Mouse (Mus musculus): ENCODE data around the gene Mrpl16. TPM values are rescaled to one million over a fixed set of nuclear protein-coding genes. Genes with fewer than 3 reads are reported as not detected.

The Mrpl16 gene
- polyA plus RNA-seq, 1 experiment from 2014 or later = 62.6 TPM

- Histone ChIP-seq H3K4me3 (no peak overlapping the region), H3K36me3 (no peaks in the 10 kb centered on the region), H3K9me3 (replicated peaks) (no peaks in the 10 kb centered on the region), H3K4me1 (no peaks in the 10 kb centered on the region), H3K27ac (no peak overlapping the region), H3K4me2 (no peak overlapping the region), H3K27me3 (replicated peaks) (no peaks in the 10 kb centered on the region), H3K9ac (no peak overlapping the region)
- ATAC-seq = no peak
- WGBS (ENCODE audit: insufficient replicate concordance) = 37% methylated on average over 6 of the region's 6 CpGs
Measured at GRCm38 (mm10) chr19:11807822-11808221, 37.6 kb downstream of the Mrpl16 start.

DNA sequence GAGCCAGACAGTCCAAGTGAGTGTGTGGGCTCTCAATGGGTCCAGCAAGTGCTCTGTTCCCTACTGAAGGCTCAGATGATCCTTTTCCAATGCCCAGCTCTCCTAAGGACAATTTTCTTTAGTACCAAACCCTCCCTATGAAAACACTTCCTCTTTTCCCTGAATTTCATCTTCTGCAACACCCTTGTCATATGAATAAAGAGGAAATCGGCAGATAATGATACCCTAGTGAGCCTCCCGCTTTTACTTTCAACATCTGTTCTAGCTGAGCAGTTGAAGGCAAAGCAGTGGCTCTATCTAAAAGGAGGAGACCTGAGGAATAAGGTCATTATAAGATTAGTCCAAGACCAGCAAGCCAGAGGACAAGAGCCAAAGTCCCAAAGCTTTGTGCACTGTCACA lies 38.3 kb downstream of the Mrpl16 start:
- Histone ChIP-seq H3K4me3 (no peak overlapping the region), H3K27me3 (replicated peaks) (no peaks in the 10 kb centered on the region), H3K9ac (no peak overlapping the region), H3K36me3 (no peaks in the 10 kb centered on the region), H3K4me2 (no peak overlapping the region), H3K4me1 (no peaks in the 10 kb centered on the region), H3K9me3 (replicated peaks) (no peaks in the 10 kb centered on the region), H3K27ac (no peak overlapping the region)
- ATAC-seq = no peak
- WGBS (ENCODE audit: insufficient replicate concordance) = 48% methylated on average over 2 of the region's 2 CpGs

GRCm38 (mm10) chr19:11810003-11810758 lies 40.0 kb downstream of the Mrpl16 start:
- Histone ChIP-seq H3K9ac (no peak overlapping the region), H3K27ac (no peak overlapping the region), H3K27me3 (replicated peaks) (0 out of 2 replicates have a peak, but pooled peaks cover 5% of the 10 kb centered on the region), H3K9me3 (replicated peaks) (no peaks in the 10 kb centered on the region), H3K4me2 (no peak overlapping the region), H3K4me1 (no peaks in the 10 kb centered on the region), H3K4me3 (no peak overlapping the region), H3K36me3 (no peaks in the 10 kb centered on the region)
- ATAC-seq = no peak
- 29% methylated on average over 5 of the region's 5 CpGs for WGBS (ENCODE audit: insufficient replicate concordance)

DNA sequence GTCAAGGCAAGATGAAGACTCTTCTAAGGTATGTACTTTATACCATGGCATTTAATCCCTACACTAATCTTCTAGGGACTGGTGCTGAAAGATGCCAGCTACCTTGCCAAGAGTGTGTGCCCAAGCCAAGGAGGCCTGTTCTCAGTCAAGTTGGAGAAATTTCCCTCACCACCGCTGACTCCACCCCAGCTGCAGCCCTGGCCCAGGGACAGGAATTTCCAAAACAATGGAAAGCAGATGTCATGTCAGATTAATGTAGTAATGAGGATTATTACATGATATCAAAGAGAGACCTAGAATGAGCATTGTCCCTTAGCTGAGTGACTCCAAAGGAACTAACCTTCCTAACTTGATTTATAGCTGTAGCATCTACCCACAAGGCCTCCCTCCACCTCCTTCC lies 40.7 kb downstream of the Mrpl16 start:
- no peak for ATAC-seq
- 62% methylated on average over 1 of the region's 1 CpGs for WGBS (ENCODE audit: insufficient replicate concordance)
- no peaks in the 10 kb centered on the region for H3K4me1 ChIP-seq
- no peak overlapping the region for H3K9ac ChIP-seq
- H3K9me3 ChIP-seq (replicated peaks) = no peaks in the 10 kb centered on the region
- H3K27ac ChIP-seq = no peak overlapping the region
- H3K27me3 ChIP-seq (replicated peaks) = peaks cover 10% of the 10 kb centered on the region
- no peaks in the 10 kb centered on the region for H3K36me3 ChIP-seq
- no peak overlapping the region for H3K4me2 ChIP-seq
- no peak overlapping the region for H3K4me3 ChIP-seq

DNA sequence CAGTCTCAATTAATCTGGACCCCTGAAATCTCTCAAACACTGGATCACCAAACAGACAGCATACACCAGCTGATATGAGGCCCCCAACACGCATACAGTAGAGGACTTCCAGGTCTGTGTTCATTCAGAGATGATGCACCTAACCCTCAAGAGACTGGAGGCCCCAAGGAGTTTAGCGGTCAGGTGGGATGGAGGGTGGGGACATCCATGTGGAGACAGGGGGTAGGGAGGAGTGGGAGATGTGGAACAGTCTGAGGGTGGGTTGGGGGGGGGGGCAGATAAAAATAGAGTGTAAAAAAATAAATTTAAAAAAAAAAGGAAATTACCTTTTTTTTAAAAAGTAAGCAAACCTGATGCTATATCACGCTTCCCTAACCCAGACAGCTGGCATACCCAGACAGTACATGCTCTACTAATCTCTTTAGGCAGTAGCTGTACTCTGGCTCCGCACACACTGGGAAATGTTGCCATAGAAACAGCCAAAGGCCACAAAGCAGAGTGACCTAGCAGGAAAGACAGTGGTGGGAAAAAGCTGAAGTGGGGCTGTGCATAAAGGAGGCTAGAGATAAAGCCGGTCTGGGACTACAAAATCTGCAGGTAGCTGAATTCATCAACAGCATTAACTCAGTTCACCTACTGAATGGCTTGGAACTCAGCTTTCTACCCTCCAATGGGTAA lies 41.6 kb downstream of the Mrpl16 start:
- H3K27me3 ChIP-seq (replicated peaks) = peaks cover 19% of the 10 kb centered on the region
- ATAC-seq = peak; percentile 54; the same call in 1 of the 2 replicates
- H3K4me3 ChIP-seq = no peak overlapping the region

GRCm38 (mm10) chr19:11813136-11813535 lies 42.9 kb downstream of the Mrpl16 start:
- no peak for ATAC-seq
- Histone ChIP-seq H3K27ac (no peak overlapping the region), H3K4me2 (no peak overlapping the region), H3K27me3 (replicated peaks) (peaks cover 32% of the 10 kb centered on the region), H3K4me3 (no peak overlapping the region), H3K36me3 (no peaks in the 10 kb centered on the region), H3K9me3 (replicated peaks) (no peaks in the 10 kb centered on the region), H3K4me1 (no peaks in the 10 kb centered on the region), H3K9ac (no peak overlapping the region)
- WGBS (ENCODE audit: insufficient replicate concordance) = 56% methylated on average over 4 of the region's 4 CpGs

More for the DNA sequence above, 41.6 kb downstream of the Mrpl16 start:
- no peaks in the 10 kb centered on the region for H3K4me1 ChIP-seq
- no peaks in the 10 kb centered on the region for H3K9me3 ChIP-seq (replicated peaks)
- no peak overlapping the region for H3K27ac ChIP-seq
- no peak overlapping the region for H3K4me2 ChIP-seq
- no peaks in the 10 kb centered on the region for H3K36me3 ChIP-seq
- H3K9ac ChIP-seq = no peak overlapping the region
- 42% methylated on average over 5 of the region's 5 CpGs for WGBS (ENCODE audit: insufficient replicate concordance)

GRCm38 (mm10) chr19:11813649-11814048 lies 43.5 kb downstream of the Mrpl16 start:
- H3K36me3 ChIP-seq = no peaks in the 10 kb centered on the region
- no peak overlapping the region for H3K9ac ChIP-seq
- H3K4me3 ChIP-seq = no peak overlapping the region
- no peak for ATAC-seq
- H3K4me1 ChIP-seq = 0 out of 2 replicates have a peak, but pooled peaks cover 5% of the 10 kb centered on the region
- no peak overlapping the region for H3K4me2 ChIP-seq
- no peak overlapping the region for H3K27ac ChIP-seq
- WGBS (ENCODE audit: insufficient replicate concordance) = 18% methylated on average over 8 of the region's 8 CpGs
- no peaks in the 10 kb centered on the region for H3K9me3 ChIP-seq (replicated peaks)
- peaks cover 37% of the 10 kb centered on the region for H3K27me3 ChIP-seq (replicated peaks)

- Histone ChIP-seq H3K4me3 (no peak overlapping the region), H3K27me3 (replicated peaks) (peaks cover 49% of the 10 kb centered on the region), H3K9ac (no peak overlapping the region), H3K4me1 (peaks cover 14% of the 10 kb centered on the region; the same call in 1 of the 2 replicates), H3K4me2 (no peak overlapping the region), H3K27ac (no peak overlapping the region), H3K9me3 (replicated peaks) (no peaks in the 10 kb centered on the region), H3K36me3 (no peaks in the 10 kb centered on the region)
- ATAC-seq = no peak
- 57% methylated on average over 6 of the region's 6 CpGs for WGBS (ENCODE audit: insufficient replicate concordance)
Measured at GRCm38 (mm10) chr19:11814742-11815333, 44.6 kb downstream of the Mrpl16 start.

GRCm38 (mm10) chr19:11816706-11817105 lies 46.5 kb downstream of the Mrpl16 start:
- WGBS (ENCODE audit: insufficient replicate concordance) = 40% methylated on average over 6 of the region's 6 CpGs
- no peak overlapping the region for H3K4me3 ChIP-seq
- H3K27me3 ChIP-seq (replicated peaks) = peaks cover 59% of the 10 kb centered on the region
- no peaks in the 10 kb centered on the region for H3K36me3 ChIP-seq
- ATAC-seq = no peak
- H3K27ac ChIP-seq = no peak overlapping the region
- H3K4me1 ChIP-seq = peaks cover 14% of the 10 kb centered on the region; the same call in 1 of the 2 replicates
- no peak overlapping the region for H3K9ac ChIP-seq
- no peak overlapping the region for H3K4me2 ChIP-seq
- H3K9me3 ChIP-seq (replicated peaks) = no peaks in the 10 kb centered on the region

- H3K4me2 ChIP-seq = no peak overlapping the region
- WGBS (ENCODE audit: insufficient replicate concordance) = 24% methylated on average over 5 of the region's 5 CpGs
Measured at GRCm38 (mm10) chr19:11817586-11817985, 47.4 kb downstream of the Mrpl16 start.

DNA sequence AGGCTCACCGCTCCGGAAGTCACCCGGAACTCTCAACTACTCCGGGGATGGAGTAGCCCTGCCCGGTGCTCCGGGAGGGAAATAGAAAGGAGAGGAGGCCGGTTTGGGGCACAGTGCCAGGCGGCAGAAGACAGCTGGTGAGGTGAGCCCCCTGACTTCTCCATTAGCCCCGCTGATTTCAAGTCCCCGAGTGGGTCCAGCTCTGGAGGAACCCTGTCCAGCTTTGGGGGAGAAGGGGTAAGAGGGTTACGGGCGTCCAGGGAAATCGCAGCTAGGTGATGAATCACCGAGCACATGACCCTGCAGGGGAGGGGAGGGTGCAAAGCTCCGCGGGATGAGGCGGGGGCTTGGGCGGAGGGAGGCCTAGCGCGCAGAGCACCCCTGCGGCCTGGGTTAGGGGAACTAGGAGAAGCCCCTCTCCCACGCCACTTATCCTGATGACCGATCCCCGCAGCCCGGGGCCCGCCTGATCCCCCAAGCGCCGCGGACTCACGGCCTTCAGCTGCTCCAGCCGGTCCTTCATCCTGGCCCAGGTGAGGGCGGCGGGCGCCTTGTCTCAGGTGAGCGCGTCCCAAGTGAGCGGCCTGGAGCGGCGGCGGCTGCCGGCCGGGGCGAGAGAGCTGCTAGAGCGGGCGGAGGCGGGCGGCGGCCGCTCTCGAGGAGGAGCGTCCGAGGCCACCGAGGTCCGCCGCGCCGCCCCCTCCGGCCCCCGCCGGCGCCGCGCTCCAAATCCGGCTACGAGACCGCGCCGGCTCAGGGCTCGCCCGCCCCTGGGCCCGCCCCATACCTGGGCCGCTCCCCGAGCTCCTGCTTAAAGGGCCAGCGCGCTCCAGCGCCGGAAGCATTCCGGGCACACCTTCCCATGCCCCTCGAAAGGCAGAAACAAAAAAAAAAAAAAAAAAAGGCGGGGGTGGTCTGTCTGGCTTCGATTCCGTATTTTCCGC lies 48.3 kb downstream of the Mrpl16 start:
- Histone ChIP-seq H3K4me1 (peaks cover 14% of the 10 kb centered on the region; the same call in 1 of the 2 replicates), H3K36me3 (no peaks in the 10 kb centered on the region), H3K4me3 (peak overlapping the region; percentile 58), H3K9me3 (replicated peaks) (no peaks in the 10 kb centered on the region), H3K9ac (peak overlapping the region; percentile 46), H3K27me3 (replicated peaks) (peaks cover 59% of the 10 kb centered on the region), H3K27ac (no peak overlapping the region), H3K4me2 (peak overlapping the region; percentile 76)
- peak; percentile 65 for ATAC-seq
- under 1% methylated on average over 78 of the region's 83 CpGs for WGBS (ENCODE audit: insufficient replicate concordance)

More at GRCm38 (mm10) chr19:11817586-11817985, 47.4 kb downstream of the Mrpl16 start:
- no peak for ATAC-seq
- H3K4me1 ChIP-seq = peaks cover 14% of the 10 kb centered on the region; the same call in 1 of the 2 replicates
- H3K9ac ChIP-seq = no peak overlapping the region
- peaks cover 59% of the 10 kb centered on the region for H3K27me3 ChIP-seq (replicated peaks)
- no peaks in the 10 kb centered on the region for H3K9me3 ChIP-seq (replicated peaks)
- no peak overlapping the region for H3K4me3 ChIP-seq
- H3K36me3 ChIP-seq = no peaks in the 10 kb centered on the region
- no peak overlapping the region for H3K27ac ChIP-seq
